Mouse (Mus musculus) forebrain, embryonic 15.5 days (tissue): ENCODE results near the gene Iqcf3. TPM values are rescaled to one million over a fixed set of nuclear protein-coding genes. Genes with fewer than 3 reads are reported as not detected.
"Not testable (repeated sequence)": the region's sequence is repeated elsewhere in the genome, so short reads cannot be mapped to it uniquely, and the experiment has no call there.

Source experiments
- ATAC-seq: fragments of 200-750 bp; cut with Nextera tagmentation; replicated peaks from 2 replicates; pipeline ENCODE4 v1.8.0; 2017; ENCODE audit warnings: mild to moderate bottlenecking, moderate TSS enrichment, moderate library complexity
- H3K27ac ChIP-seq: fragments of 300-500 bp; sonication (generic); replicated peaks from 2 replicates; pipeline ENCODE4 v1.5.1; 2015; ENCODE audit warnings: mild to moderate bottlenecking, inconsistent platforms
- H3K27me3 ChIP-seq: fragments of 300-500 bp; sonication (generic); 2 replicates; pipeline ENCODE4 v1.6.1; 2015; ENCODE audit warnings: inconsistent platforms
- H3K36me3 ChIP-seq: fragments of 300-500 bp; sonication (generic); 2 replicates; pipeline ENCODE4 v1.6.1; 2015; ENCODE audit warnings: mild to moderate bottlenecking, inconsistent platforms
- H3K4me1 ChIP-seq: fragments of 300-500 bp; sonication (generic); 2 replicates; pipeline ENCODE4 v1.6.1; 2015; ENCODE audit warnings: inconsistent platforms
- H3K4me2 ChIP-seq: fragments of 300-500 bp; sonication (generic); replicated peaks from 2 replicates; pipeline ENCODE4 v1.6.1; 2015; ENCODE audit warnings: mild to moderate bottlenecking, inconsistent platforms
- H3K4me3 ChIP-seq: fragments of 300-500 bp; sonication (generic); 2 replicates; pipeline ENCODE4 v1.5.1; 2015; ENCODE audit warnings: mild to moderate bottlenecking, inconsistent platforms
- H3K9ac ChIP-seq: fragments of 300-500 bp; sonication (generic); replicated peaks from 2 replicates; pipeline ENCODE4 v1.6.1; 2015; ENCODE audit warnings: mild to moderate bottlenecking, inconsistent platforms
- H3K9me3 ChIP-seq: fragments of 300-500 bp; sonication (generic); 2 replicates; pipeline ENCODE4 v1.6.1; 2016; ENCODE audit warnings: inconsistent platforms
- WGBS: fragments of 180-500 bp; shearing (Covaris S2); methylation state at CpG from one replicate; pipeline ENCODE4 v1.1.7; 2015; ENCODE audit warnings: mixed read lengths; 5-methylcytosine and 5-hydroxymethylcytosine counted together
- polyA plus RNA-seq: library from polyadenylated mRNA; unstranded; fragments of >200 nt; fragmentation: Nextera tagmentation; extraction: Ambion mirVana; gene quantifications from 2 replicates; pipeline ENCODE4 v1.2.1, GENCODE M21; 2015

Gene Iqcf3
- not detected in 2 replicates for polyA plus RNA-seq

DNA sequence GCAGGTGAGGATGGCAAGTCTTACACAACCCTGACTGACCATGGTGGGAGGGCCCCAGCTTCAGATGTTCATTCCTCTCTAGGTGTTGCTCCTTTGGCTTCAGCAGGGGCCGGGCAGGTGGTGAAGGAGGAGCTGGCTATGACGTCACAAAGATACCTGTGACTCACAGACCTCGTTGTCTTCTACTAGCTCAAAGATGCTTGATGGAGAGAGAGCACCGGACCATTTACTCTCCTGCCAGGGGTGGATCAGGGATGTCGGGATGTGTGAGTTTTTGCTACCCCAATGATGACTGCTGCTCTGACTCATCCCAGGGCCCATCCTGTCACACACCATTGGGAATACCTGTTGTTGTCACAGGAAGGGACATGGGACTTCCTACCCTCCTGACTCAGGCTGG, at the start of gene Iqcf3:
Gene Iqcf3, minus strand, starts transcription at position 101 of the 400 bp plus-strand sequence.
- Histone ChIP-seq H3K9me3 (no peaks in the 10 kb centered on the region), H3K27ac (no peak within 1 kb of the TSS), H3K4me3 (no peak within 1 kb of the TSS), H3K4me1 (no peaks in the 10 kb centered on the region), H3K27me3 (no peaks in the 10 kb centered on the region), H3K4me2 (no peak within 1 kb of the TSS), H3K9ac (no peak within 1 kb of the TSS), H3K36me3 (no peaks in the 10 kb centered on the region)
- 90% methylated on average over 5 of the region's 5 CpGs for WGBS
- no peak for ATAC-seq

DNA sequence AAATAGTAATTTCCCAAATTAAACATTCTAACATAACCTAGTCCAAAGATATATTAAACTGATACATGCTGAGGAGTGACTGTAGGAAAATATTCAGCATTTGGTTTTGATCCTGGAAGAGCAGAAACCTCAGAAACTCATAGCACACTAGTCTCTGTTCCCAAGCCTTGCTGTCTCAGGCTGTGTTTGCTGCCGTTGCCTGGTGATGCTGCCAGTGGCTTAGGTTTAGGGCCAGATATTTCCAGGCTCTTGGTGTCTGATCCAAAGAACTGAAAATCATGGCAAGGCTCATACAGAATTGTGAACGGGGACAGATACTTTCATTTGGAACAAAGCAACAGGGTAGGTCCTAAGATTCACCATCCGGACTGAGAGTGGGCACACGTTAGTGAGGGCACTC, 49.3 kb upstream of the Iqcf3 start:
- ATAC-seq: no peak
- H3K27ac ChIP-seq: no peak overlapping the region

GRCm38 (mm10) chr9:106600546-106600945, 39.1 kb upstream of the Iqcf3 start:
- H3K4me3 ChIP-seq: no peak overlapping the region
- H3K4me1 ChIP-seq: no peaks in the 10 kb centered on the region
- H3K4me2 ChIP-seq: no peak overlapping the region
- WGBS: 21% methylated on average over 8 of the region's 8 CpGs
- no peak overlapping the region for H3K27ac ChIP-seq
- H3K9ac ChIP-seq: no peak overlapping the region
- no peaks in the 10 kb centered on the region for H3K9me3 ChIP-seq
- no peaks in the 10 kb centered on the region for H3K36me3 ChIP-seq
- ATAC-seq: no peak
- no peaks in the 10 kb centered on the region for H3K27me3 ChIP-seq

More for the DNA sequence above, 49.3 kb upstream of the Iqcf3 start:
- Histone ChIP-seq H3K36me3 (no peaks in the 10 kb centered on the region), H3K4me3 (no peak overlapping the region), H3K9me3 (no peaks in the 10 kb centered on the region), H3K4me2 (no peak overlapping the region), H3K4me1 (no peaks in the 10 kb centered on the region), H3K27me3 (no peaks in the 10 kb centered on the region), H3K9ac (no peak overlapping the region)
- 74% methylated on average over 4 of the region's 4 CpGs for WGBS

DNA sequence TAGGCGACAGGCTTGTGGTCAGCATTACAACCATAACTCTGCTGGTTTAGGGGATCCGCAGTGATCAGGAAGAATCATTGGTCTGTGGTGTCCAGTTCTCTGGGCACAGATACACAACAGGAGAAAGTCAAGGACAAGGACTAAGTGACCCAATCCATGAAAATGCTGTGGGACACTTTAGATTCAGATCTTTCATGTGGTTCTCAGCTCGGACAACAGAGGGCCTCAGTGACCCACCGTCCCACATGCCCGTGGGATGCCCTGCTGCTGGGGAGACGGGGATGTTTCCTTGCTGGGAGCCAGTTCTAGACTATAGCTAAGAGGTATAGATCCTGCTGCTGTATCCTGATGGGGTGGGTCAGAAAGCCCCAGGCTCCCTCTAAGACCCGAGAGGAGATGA, 37.0 kb upstream of the Iqcf3 start:
- no peak overlapping the region for H3K4me3 ChIP-seq
- H3K27ac ChIP-seq: no peak overlapping the region
- H3K4me1 ChIP-seq: no peaks in the 10 kb centered on the region
- no peak overlapping the region for H3K9ac ChIP-seq
- no peaks in the 10 kb centered on the region for H3K9me3 ChIP-seq
- 41% methylated on average over 7 of the region's 7 CpGs for WGBS
- ATAC-seq: no peak
- H3K4me2 ChIP-seq: no peak overlapping the region
- H3K36me3 ChIP-seq: no peaks in the 10 kb centered on the region
- H3K27me3 ChIP-seq: no peaks in the 10 kb centered on the region

DNA sequence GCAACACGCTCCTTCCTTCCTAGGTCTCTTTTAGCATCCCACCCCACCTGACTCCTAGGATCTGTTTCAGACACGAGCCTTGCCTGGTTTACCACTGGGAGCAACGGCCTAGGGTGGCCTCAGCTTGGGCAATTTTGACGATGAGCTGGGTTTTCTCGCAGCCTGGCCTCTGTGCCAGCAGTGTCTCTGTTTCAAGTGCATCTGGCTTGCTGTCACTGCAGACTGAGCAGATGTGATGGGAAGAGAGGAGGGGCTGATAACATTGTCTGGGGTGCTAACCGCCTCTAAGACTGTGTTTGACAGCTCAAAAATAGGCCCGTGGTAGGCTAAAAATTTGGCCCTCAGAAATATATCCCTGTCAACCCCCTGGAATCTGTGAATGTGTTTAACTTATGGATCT, 34.4 kb upstream of the Iqcf3 start:
- H3K4me1 ChIP-seq: no peaks in the 10 kb centered on the region
- no peak overlapping the region for H3K4me3 ChIP-seq
- H3K36me3 ChIP-seq: no peaks in the 10 kb centered on the region
- 71% methylated on average over 7 of the region's 7 CpGs for WGBS
- H3K27me3 ChIP-seq: no peaks in the 10 kb centered on the region
- no peaks in the 10 kb centered on the region for H3K9me3 ChIP-seq
- no peak for ATAC-seq
- no peak overlapping the region for H3K4me2 ChIP-seq
- H3K9ac ChIP-seq: no peak overlapping the region
- H3K27ac ChIP-seq: no peak overlapping the region

- not testable (repeated sequence) for H3K4me2 ChIP-seq, H3K4me1 ChIP-seq, H3K9me3 ChIP-seq, ATAC-seq, H3K4me3 ChIP-seq, H3K9ac ChIP-seq, H3K27ac ChIP-seq, H3K27me3 ChIP-seq, H3K36me3 ChIP-seq
- WGBS: 16% methylated on average over 4 of the region's 4 CpGs
These were observed 34.0 kb upstream of the Iqcf3 start for GRCm38 (mm10) chr9:106595402-106595801.

DNA sequence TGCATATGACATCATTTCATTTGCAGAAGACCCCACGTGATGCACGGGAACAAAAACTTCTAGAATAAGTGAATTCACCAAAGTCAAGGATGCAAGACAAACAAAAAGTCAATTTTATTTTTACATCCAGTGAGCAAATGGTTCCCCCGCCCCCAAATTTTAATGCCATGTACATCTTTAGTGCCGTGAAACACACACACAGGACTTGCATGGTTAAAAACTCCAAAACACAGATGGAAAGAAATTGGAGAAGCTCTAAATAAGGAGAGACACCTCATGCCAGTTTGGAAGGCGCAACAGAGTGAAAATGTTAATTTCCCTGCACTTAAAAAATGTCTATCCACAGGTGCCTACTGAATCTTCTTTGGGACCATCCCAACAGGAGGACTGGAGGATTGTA, 30.7 kb upstream of the Iqcf3 start:
- Histone ChIP-seq H3K9ac (no peak overlapping the region), H3K4me2 (no peak overlapping the region), H3K36me3 (no peaks in the 10 kb centered on the region), H3K27ac (no peak overlapping the region), H3K4me3 (no peak overlapping the region), H3K9me3 (no peaks in the 10 kb centered on the region), H3K27me3 (no peaks in the 10 kb centered on the region), H3K4me1 (no peaks in the 10 kb centered on the region)
- 92% methylated on average over 5 of the region's 5 CpGs for WGBS
- ATAC-seq: no peak

GRCm38 (mm10) chr9:106582552-106582951, 21.1 kb upstream of the Iqcf3 start:
- WGBS: 79% methylated on average over 1 of the region's 1 CpGs
- Histone ChIP-seq H3K27ac (no peak overlapping the region), H3K4me1 (no peaks in the 10 kb centered on the region), H3K27me3 (no peaks in the 10 kb centered on the region), H3K9me3 (no peaks in the 10 kb centered on the region), H3K36me3 (no peaks in the 10 kb centered on the region), H3K4me3 (no peak overlapping the region), H3K9ac (no peak overlapping the region), H3K4me2 (no peak overlapping the region)
- no peak for ATAC-seq

DNA sequence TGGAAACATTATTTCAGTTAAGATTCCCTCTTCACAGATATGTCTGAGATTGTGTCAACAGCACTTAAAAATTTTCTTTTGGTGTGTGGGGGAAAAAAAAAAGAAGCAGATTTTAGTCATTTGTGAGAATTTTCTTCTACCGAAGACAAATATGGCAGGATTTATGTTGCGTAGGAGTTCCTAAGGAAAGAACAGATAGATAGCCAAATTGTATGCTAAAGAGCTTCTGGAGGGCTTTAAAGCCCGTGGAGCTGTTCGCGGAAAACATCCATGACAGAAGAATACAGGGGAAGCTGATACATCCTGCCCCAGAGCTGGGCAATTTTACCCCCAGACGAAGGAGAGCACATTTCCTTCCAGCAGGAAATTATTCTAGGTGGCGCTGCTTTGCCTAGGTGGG, 18.6 kb upstream of the Iqcf3 start:
- Histone ChIP-seq H3K27ac (no peak overlapping the region), H3K4me1 (no peaks in the 10 kb centered on the region), H3K9me3 (no peaks in the 10 kb centered on the region), H3K36me3 (no peaks in the 10 kb centered on the region), H3K9ac (no peak overlapping the region), H3K4me2 (no peak overlapping the region), H3K4me3 (no peak overlapping the region), H3K27me3 (no peaks in the 10 kb centered on the region)
- WGBS: 88% methylated on average over 7 of the region's 7 CpGs
- ATAC-seq: no peak

GRCm38 (mm10) chr9:106576112-106576511, 14.7 kb upstream of the Iqcf3 start:
- no peak for ATAC-seq
- no peak overlapping the region for H3K4me3 ChIP-seq
- H3K4me2 ChIP-seq: no peak overlapping the region
- no peaks in the 10 kb centered on the region for H3K27me3 ChIP-seq
- no peaks in the 10 kb centered on the region for H3K4me1 ChIP-seq
- WGBS: 83% methylated on average over 2 of the region's 2 CpGs
- no peaks in the 10 kb centered on the region for H3K9me3 ChIP-seq
- no peak overlapping the region for H3K27ac ChIP-seq
- H3K36me3 ChIP-seq: no peaks in the 10 kb centered on the region
- no peak overlapping the region for H3K9ac ChIP-seq

GRCm38 (mm10) chr9:106573366-106573765, 11.9 kb upstream of the Iqcf3 start:
- ATAC-seq: no peak
- H3K36me3 ChIP-seq: no peaks in the 10 kb centered on the region
- no peak overlapping the region for H3K9ac ChIP-seq
- no peak overlapping the region for H3K27ac ChIP-seq
- H3K4me1 ChIP-seq: no peaks in the 10 kb centered on the region
- WGBS: 90% methylated on average over 5 of the region's 5 CpGs
- H3K27me3 ChIP-seq: no peaks in the 10 kb centered on the region
- H3K9me3 ChIP-seq: no peaks in the 10 kb centered on the region
- H3K4me2 ChIP-seq: no peak overlapping the region
- no peak overlapping the region for H3K4me3 ChIP-seq

GRCm38 (mm10) chr9:106572186-106572585, 10.8 kb upstream of the Iqcf3 start:
- Histone ChIP-seq H3K36me3 (no peaks in the 10 kb centered on the region), H3K27ac (no peak overlapping the region), H3K9me3 (no peaks in the 10 kb centered on the region), H3K27me3 (no peaks in the 10 kb centered on the region), H3K4me3 (no peak overlapping the region), H3K4me2 (no peak overlapping the region), H3K4me1 (no peaks in the 10 kb centered on the region), H3K9ac (no peak overlapping the region)
- 93% methylated on average over 2 of the region's 2 CpGs for WGBS
- ATAC-seq: no peak

GRCm38 (mm10) chr9:106570896-106571295, 9.5 kb upstream of the Iqcf3 start, which contains the start of gene Iqcf4:
Iqcf4 (minus strand) TSS chr9:106570996.
- WGBS: 89% methylated on average over 7 of the region's 7 CpGs
- Histone ChIP-seq H3K4me2 (no peak within 1 kb of the TSS), H3K27ac (no peak within 1 kb of the TSS), H3K4me3 (no peak within 1 kb of the TSS), H3K9ac (no peak within 1 kb of the TSS), H3K27me3 (no peaks in the 10 kb centered on the region), H3K4me1 (no peaks in the 10 kb centered on the region), H3K9me3 (no peaks in the 10 kb centered on the region), H3K36me3 (no peaks in the 10 kb centered on the region)
- no peak for ATAC-seq
